Mouse (Mus musculus) c-Kit-positive CD71-positive TER-119-negative erythroid progenitor cells, embryonic 14.5 days (primary cell): ENCODE data around the gene Rprd1b.
A peak's percentile ranks its signal among the peaks of the same experiment; 100 is the strongest.
"Not testable (repeated sequence)": the region's sequence is repeated elsewhere in the genome, so short reads cannot be mapped to it uniquely, and the experiment has no call there.

ENCODE experiments used
- DNase-seq: peaks from one replicate; pipeline ENCODE4 v3.0.0-alpha.2; 2013; ENCODE audit warnings: low read depth

Rprd1b gene

GRCm38 (mm10) chr2:158043504-158043903, 15.2 kb downstream of the Rprd1b start:
- DNase-seq, result no peak

DNA sequence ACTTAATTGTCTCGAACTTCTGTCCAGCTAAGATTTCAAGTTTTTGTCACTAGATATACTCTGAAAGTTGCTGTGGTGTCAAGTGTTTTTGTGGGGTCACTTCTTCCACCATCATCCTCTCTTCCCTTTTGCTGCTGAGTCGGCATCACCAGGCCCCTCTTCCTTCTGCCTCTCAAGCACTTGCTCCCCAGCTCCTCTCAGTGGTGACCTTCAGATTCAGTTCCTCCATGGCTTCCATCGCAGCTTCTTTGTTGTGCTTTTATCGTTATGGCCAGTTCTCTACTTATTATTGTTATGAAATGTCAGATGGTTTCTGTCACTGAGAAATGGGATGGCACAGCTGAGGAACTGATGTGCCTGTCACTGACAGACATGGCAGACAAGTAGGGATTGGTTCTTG, 17.9 kb downstream of the Rprd1b start:
- no peak for DNase-seq

GRCm38 (mm10) chr2:158047903-158048302, 19.6 kb downstream of the Rprd1b start:
- DNase-seq, result peak; percentile 78

DNA sequence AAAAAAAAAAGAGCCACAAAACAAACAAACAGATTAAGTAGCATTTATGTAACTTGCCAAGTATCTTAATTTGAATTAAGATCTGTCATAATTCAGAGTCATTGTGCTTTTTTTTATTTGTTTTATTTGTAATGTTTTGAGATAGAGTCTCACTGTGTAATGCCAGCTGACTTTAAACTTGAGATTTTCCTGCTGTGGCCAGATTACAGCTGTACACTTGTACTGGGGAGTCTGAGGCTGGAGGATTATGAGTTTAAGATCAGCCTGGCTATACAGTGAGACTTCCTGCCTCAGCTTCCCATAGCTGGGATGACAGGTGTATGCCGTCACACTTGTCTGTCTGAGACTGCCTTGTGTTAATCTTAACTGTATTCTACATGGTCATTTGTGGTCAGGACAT, 20.4 kb downstream of the Rprd1b start:
- no peak for DNase-seq

DNA sequence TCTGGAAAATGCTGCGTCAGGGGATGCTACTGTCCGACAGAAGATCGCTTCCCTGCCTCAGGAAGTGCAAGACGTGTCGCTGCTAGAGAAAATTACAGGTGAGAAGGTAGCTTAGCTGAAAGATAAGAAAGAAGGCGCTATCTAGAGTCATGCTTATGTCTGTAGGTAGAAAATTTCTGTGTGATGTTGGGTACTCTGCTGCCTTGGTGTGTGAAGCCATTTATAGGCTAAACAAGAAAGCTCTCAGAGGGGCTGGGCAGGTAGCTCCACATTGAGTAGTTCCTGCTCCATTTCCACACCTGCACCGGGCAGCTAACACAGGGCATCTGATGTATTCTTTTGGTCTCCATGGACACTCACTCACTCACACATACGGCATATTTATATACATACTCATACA, 21.8 kb downstream of the Rprd1b start:
- DNase-seq, result no peak

GRCm38 (mm10) chr2:158054596-158054995, 26.3 kb downstream of the Rprd1b start:
- DNase-seq, result no peak

GRCm38 (mm10) chr2:158055383-158055782, 27.1 kb downstream of the Rprd1b start:
- not testable (repeated sequence) for DNase-seq

- no peak for DNase-seq
Observed at GRCm38 (mm10) chr2:158057030-158057429, 28.7 kb downstream of the Rprd1b start.

DNA sequence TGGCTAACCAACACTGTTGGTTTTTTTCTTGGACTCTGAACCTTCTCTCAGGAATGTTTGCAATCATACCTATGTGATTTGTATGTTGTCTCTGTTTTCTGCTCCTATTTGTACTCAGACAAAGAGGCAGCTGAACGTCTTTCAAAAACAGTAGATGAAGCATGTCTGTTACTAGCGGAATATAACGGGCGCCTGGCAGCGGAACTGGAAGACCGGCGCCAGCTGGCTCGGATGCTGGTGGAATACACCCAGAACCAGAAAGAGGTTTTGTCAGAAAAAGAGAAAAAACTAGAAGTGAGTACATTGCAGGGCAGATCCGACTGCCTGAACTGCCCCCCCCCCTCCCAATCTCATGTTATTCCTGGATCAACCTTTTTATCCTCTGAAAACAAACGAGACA, 30.2 kb downstream of the Rprd1b start:
- DNase-seq, result no peak

GRCm38 (mm10) chr2:158059666-158060105, 31.4 kb downstream of the Rprd1b start:
- DNase-seq, result no peak

- no peak for DNase-seq
Observed at GRCm38 (mm10) chr2:158063036-158063435, 34.7 kb downstream of the Rprd1b start.

GRCm38 (mm10) chr2:158064571-158065048, 36.3 kb downstream of the Rprd1b start:
- DNase-seq, result no peak

- no peak for DNase-seq
Observed at GRCm38 (mm10) chr2:158065064-158065463, 36.8 kb downstream of the Rprd1b start.

- no peak for DNase-seq
Observed at GRCm38 (mm10) chr2:158066456-158066855, 38.2 kb downstream of the Rprd1b start.

- DNase-seq, result no peak
Observed at GRCm38 (mm10) chr2:158067260-158067824, 39.0 kb downstream of the Rprd1b start.

DNA sequence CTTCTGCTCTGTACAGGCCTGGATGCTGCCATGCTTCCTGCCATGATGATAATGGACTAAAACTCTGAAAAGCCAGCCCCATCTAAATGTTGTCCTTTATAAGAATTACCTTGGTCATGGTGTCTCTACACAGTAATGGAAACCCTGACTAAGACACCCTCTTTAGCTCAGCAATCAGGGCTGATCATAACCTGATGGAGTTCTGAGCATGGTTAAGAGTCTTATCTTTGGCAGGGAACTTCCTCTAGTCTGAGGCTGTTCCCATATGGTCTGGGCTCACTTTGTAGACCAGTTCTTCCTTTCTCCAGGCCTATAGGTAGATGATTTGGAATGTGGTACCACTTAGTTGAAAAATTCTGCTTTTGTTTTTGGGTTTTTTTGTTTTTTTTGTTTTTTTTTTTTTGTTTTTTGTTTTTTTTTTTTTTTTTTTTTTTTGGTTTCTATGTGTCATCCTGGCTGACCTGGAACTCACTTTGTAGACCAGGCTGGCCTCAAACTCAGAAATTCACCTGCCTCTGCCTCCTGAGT, 40.2 kb downstream of the Rprd1b start:
- no peak for DNase-seq

GRCm38 (mm10) chr2:158070885-158071632, 42.8 kb downstream of the Rprd1b start:
- no peak for DNase-seq

DNA sequence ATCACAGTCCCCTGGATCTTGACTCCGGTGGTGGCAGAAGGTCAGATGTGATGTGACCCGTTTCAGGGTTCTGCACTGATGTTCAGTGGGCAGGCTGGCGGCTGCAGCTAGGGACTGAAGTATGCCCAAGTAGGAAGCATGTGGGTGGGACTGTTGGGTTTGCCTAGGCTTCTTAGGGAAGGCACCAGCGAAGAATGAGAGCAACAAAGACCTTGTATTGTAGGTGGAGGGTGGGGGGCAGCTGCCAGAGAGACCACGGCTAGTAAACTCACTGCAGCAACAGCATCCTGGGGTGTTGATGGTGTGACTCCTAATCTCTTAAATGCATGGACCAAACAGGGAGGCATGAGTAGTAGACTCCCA, 43.3 kb downstream of the Rprd1b start:
- no peak for DNase-seq

GRCm38 (mm10) chr2:158074835-158075234, 46.5 kb downstream of the Rprd1b start:
- no peak for DNase-seq

- no peak for DNase-seq
Observed at GRCm38 (mm10) chr2:158076690-158077089, 48.4 kb downstream of the Rprd1b start.

DNA sequence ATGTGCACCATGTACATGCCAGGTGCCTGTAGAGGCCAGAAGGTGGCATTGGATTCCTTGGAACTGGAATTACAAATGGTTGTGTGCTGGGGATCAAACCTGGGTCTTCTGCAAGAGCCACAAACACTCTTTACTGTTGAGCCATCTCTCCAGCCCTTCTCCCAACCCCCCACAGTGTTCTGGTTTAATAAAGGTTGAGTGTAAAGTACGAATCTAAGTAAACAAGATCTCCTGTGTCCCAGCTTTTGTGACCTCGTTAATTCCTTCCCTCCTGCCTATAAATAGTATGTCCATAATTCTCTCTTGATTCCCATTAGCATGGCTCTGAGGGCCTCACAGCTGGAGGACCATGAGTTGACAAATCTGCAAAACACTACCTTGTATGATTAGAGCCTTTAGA, 49.7 kb downstream of the Rprd1b start:
- DNase-seq, result no peak

DNA sequence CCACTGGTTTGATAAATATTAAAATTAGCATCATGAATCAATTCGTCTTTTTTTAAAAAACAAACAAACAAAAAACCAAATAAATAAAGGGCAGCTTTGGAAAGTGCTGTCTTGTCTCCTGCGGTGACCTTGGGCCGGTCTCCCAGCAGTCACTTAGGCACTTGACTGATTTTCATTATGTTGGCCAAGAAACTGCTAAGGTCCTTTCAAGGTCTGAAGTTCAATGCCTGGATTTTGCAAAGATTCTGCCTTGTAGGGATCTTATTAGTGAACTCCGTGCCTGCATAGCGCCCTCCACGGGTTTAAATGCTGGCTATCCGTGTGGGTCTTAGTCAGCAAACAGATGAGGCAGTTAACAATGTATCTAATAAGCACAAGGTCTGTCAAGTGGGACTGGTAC, 50.7 kb downstream of the Rprd1b start:
- no peak for DNase-seq

- DNase-seq, result no peak
Observed at GRCm38 (mm10) chr2:158079843-158080395, 51.6 kb downstream of the Rprd1b start.
